Mouse (Mus musculus) c-Kit-positive CD71-negative TER-119-negative erythroid progenitor cells, embryonic 14.5 days (primary cell): ENCODE measurements around the gene Cd70.

Experiments
- DNase-seq: peaks from one replicate; pipeline ENCODE4 v3.0.0-alpha.2; 2013; ENCODE audit warnings: low read depth

Gene Cd70

GRCm38 (mm10) chr17:57148994-57149803, at the start of gene Cd70:
Gene Cd70, minus strand, starts transcription at chr17:57149777.
- no peak for DNase-seq

- DNase-seq, result no peak
Measured at GRCm38 (mm10) chr17:57198252-57198651, 48.7 kb upstream of the Cd70 start.

- no peak for DNase-seq
Measured at GRCm38 (mm10) chr17:57195326-57196010, 45.9 kb upstream of the Cd70 start.

GRCm38 (mm10) chr17:57194771-57195170, 45.2 kb upstream of the Cd70 start:
- no peak for DNase-seq

GRCm38 (mm10) chr17:57194041-57194507, 44.5 kb upstream of the Cd70 start, which contains the start of gene Tnfsf14:
Gene Tnfsf14, minus strand, starts transcription at chr17:57194177.
- peak; percentile 58 for DNase-seq

GRCm38 (mm10) chr17:57188510-57189192, 39.1 kb upstream of the Cd70 start:
- no peak for DNase-seq

GRCm38 (mm10) chr17:57185641-57186040, 36.1 kb upstream of the Cd70 start:
- DNase-seq, result no peak

- no peak for DNase-seq
Measured at GRCm38 (mm10) chr17:57182871-57183270, 33.3 kb upstream of the Cd70 start.

GRCm38 (mm10) chr17:57180363-57180762, 30.8 kb upstream of the Cd70 start:
- DNase-seq, result no peak

- no peak for DNase-seq
Measured at GRCm38 (mm10) chr17:57173351-57173750, 23.8 kb upstream of the Cd70 start.

GRCm38 (mm10) chr17:57172378-57172777, 22.8 kb upstream of the Cd70 start:
- no peak for DNase-seq

GRCm38 (mm10) chr17:57170616-57171260, 21.2 kb upstream of the Cd70 start:
- no peak for DNase-seq

GRCm38 (mm10) chr17:57166800-57167791, 17.5 kb upstream of the Cd70 start:
- peak; percentile 56 for DNase-seq

GRCm38 (mm10) chr17:57153787-57154186, 4.2 kb upstream of the Cd70 start:
- no peak for DNase-seq

GRCm38 (mm10) chr17:57153006-57153405, 3.4 kb upstream of the Cd70 start:
- no peak for DNase-seq

- DNase-seq, result no peak
Measured at GRCm38 (mm10) chr17:57148343-57148742, 1.2 kb downstream of the Cd70 start.

- DNase-seq, result no peak
Measured at GRCm38 (mm10) chr17:57145115-57145514, 4.5 kb downstream of the Cd70 start.

GRCm38 (mm10) chr17:57143704-57144103, 5.9 kb downstream of the Cd70 start:
- no peak for DNase-seq

- DNase-seq, result no peak
Measured at GRCm38 (mm10) chr17:57139708-57140107, 9.9 kb downstream of the Cd70 start.

GRCm38 (mm10) chr17:57138676-57139075, 10.9 kb downstream of the Cd70 start:
- no peak for DNase-seq

GRCm38 (mm10) chr17:57135635-57136034, 13.9 kb downstream of the Cd70 start:
- DNase-seq, result no peak
